Mouse (Mus musculus) left cerebral cortex, postnatal 4 days (tissue): ENCODE data around the gene Mroh8. TPM values are rescaled to one million over a fixed set of nuclear protein-coding genes. Genes with fewer than 3 reads are reported as not detected.
A peak's percentile ranks its signal among the peaks of the same experiment; 100 is the strongest.
"Not testable (repeated sequence)": the region's sequence is repeated elsewhere in the genome, so short reads cannot be mapped to it uniquely, and the experiment has no call there.

Experiments
- DNase-seq: peaks from one replicate; pipeline ENCODE4 v3.0.0-alpha.2; 2022
- intact Hi-C: fragments of 180-260 bp; cut with DNase I; formaldehyde crosslinking; loops from one replicate; pipeline ENCODE4 v1.15.1; 2025
- total RNA-seq, 2 experiments: library from RNA; stranded (reverse); gene quantifications; 2 replicates each; pipeline ENCODE4 v1.2.3; 2021

Mroh8 gene
- total RNA-seq, 2 experiments from 2014 or later, result 0.24 TPM; not detected in 1

DNA sequence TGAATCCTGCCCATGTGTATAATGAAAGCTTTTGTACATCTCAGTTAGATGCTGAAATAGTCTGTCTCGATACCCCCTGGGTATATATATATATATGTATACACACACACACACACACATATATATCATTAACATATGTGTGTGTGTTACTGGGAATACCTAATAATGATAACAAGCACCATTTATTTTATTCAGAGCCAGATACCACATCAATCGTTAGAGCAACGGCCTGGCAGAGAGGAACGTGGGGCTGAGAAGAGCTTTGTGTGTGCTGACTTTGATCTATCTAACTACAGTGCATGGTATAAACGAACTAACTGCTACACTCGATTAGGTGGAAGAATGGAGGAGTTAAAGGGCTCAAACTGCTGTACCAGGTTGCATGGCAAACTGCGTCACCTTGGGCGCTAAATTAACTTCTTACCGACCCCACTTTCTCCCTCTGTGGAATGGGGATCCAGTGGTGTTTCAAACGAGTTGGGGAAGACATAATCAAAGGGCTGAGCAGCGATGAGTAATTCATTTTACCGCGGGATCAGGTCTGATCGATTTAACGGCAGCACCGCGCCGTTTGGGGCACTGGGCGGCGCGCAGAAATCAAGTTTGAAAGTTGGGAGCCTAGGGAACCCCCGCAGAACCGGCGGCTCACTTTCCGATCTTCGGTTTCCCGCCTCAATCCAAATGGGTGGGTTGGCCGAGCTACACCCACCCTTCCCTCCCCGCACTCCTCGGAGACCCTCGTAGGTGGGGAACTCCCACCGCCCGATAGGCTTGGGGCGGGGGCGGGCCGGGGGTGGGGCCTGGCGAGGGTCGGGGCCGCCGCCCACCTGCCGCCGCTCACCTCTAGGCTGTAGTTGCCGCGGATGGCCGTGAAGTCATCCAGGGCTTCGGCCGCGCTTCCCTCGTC is 75.6 kb downstream of the Mroh8 start:
- no peak for DNase-seq
- intact Hi-C loops, result loop anchor here (5.0 kb wide), 2 partner anchors 74 to 369 kb away; partner anchors contain the start of genes Blcap, Mroh8 and Rpn2

DNA sequence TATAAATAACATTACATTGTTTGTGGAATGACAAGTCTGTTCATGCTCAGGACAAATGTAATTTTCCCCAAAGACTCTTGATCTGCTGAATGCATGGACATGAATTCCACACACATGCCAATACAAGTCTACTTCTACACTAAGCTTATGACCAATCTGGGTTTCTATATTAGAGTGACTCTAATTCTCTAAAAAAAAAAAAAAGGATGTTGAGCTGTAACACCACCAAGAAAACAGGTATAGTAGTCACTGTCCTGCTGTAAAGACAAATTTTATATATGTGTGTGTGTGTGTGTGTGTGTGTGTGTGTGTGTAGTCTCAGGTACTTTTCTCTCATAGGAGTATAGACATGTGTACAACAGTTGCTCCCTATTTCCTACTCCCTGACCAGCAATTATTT is 76.3 kb downstream of the Mroh8 start:
- intact Hi-C loops, result loop anchor here (5.0 kb wide), 2 partner anchors 74 to 369 kb away; partner anchors contain the start of genes Blcap, Mroh8 and Rpn2
- no peak for DNase-seq

DNA sequence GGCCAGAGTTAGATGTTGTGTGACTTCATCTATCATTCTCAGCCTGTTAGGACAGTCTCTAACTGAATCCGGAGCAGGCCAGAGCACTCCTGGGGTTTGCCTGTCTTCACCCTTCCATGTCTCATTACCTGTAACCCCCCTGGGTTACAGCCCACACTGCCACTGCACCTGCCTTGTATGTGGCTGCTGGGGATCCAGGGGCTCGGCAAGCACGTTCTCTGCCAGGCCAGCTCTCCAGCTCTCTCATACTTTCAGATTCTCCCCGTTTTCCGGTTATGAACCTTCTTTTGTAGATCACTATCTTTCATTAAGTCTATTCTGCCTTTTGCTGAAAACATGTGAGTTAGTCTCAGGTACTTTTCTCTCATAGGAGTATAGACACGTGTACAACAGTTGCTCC is 77.0 kb downstream of the Mroh8 start:
- no peak for DNase-seq
- intact Hi-C loops, result loop anchor here (5.0 kb wide), 2 partner anchors 75 to 370 kb away; partner anchors contain the start of genes Blcap, Mroh8 and Rpn2

DNA sequence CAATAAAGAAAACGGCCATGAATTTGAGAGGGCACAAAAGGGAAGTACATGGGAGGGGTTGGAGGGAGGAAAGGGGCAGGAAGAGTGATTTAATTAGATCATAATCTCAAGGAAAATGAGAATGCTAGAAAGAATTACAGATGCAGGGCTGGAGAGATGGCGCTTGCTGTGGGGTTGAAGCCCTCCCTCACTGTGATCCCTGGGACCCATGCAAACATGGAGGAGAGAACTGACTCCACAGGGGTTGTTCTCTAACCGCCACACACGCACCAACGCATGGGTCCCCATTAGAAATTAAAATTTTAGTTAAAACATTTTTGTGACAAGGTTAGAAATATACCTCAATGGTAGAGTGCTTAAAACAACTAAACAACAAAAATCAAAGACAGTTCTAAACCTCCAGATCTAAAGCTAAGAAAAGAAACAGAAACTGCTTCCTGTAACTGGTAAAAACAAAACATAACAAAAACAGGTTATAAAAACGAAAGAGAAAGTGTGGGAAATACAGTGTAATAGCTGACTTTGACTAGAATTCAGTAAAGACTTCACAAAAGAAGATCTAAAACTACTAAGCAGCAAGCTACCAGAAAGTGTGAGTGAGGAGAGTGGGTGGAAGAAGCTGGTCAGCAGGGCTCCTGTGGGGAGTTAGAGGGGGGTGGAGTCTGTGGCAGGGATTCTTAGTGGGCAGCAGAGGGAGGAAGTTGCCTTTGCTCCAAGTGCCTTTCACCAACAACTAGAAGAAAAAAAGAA is 78.1 kb downstream of the Mroh8 start:
- intact Hi-C loops, result loop anchor here (5.0 kb wide), 2 partner anchors 76 to 371 kb away; partner anchors contain the start of genes Blcap, Mroh8 and Rpn2
- no peak for DNase-seq

DNA sequence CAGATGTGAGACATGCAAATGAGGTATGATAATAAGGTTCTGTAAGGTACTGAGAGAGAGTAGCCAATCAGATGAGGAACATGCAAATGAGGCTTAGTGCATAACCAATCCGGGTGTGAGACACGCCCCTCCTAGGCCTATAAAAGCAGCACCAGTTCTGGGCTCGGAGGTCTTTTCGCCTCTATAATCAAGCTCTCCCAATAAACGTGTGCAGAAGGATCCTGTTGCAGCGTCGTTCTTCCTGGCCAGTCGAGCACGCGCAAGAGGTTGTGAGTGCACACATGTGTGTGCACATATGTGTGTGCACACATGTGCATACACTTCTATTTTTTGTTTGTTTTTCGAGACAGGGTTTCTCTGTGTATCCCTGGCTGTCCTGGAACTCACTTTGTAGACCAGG is 80.9 kb downstream of the Mroh8 start:
- DNase-seq, intact Hi-C loops: not testable (repeated sequence)

DNA sequence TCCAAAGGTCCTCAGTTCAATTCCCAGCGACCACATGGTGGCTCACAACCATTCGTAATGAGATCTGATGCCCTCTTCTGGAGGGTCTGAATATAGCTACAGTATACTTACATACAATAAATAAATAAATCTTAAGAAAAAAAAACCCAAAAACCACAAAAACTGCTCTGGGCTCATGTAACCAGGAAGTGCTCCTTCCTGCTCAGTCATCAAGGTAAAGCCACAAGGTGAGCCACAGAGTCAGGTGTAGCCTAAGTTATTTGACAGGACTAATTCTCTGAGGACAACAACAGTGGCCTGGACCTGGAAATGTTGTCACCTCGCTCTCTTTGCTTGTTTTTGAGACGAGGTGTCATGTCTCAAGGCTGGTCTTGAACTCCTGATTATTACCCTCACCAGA is 88.7 kb downstream of the Mroh8 start:
- intact Hi-C loops, result no loop called here

DNA sequence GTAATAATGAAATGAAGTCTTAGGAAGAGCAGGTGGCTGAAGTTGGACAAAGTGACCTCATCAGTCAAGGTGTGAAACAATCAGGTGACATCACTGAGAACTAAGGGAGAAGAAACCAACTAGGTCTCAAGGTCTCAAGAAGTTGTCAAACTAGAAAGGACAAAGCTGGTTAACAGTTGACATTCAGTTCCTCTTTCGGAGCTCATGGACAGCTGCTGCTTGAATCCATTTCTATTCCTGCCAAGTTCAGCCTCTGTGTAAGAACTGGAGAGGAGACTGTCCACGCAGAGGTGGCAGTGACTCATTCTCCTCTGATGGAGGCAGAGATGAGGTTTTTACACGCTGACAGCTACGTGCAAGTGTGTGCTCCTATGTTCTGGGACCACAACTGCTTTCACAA is 92.1 kb downstream of the Mroh8 start:
- DNase-seq, result no peak

More for the DNA sequence above, 88.7 kb downstream of the Mroh8 start:
- no peak for DNase-seq

DNA sequence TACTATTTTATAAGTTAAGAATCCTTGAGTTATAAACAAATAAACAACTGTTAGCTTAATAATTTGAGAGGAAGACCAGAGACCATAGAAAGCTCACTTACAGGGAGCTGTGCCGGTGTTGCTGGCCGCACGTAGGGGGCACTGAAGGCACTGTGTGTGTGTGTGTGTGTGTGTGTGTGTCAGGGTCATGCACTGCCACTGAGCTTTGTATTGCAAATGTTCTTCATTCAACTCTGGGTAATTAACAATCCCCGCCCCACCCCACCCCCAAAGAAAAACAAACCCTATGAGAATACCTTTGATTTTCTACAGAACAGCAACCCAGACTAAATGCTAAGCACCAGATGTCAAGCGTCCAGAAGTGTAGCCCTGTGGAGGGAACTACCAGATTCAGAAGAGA is 92.8 kb downstream of the Mroh8 start:
- DNase-seq, result no peak
- intact Hi-C loops, result no loop called here

More for the DNA sequence above, 92.1 kb downstream of the Mroh8 start:
- intact Hi-C loops, result no loop called here

DNA sequence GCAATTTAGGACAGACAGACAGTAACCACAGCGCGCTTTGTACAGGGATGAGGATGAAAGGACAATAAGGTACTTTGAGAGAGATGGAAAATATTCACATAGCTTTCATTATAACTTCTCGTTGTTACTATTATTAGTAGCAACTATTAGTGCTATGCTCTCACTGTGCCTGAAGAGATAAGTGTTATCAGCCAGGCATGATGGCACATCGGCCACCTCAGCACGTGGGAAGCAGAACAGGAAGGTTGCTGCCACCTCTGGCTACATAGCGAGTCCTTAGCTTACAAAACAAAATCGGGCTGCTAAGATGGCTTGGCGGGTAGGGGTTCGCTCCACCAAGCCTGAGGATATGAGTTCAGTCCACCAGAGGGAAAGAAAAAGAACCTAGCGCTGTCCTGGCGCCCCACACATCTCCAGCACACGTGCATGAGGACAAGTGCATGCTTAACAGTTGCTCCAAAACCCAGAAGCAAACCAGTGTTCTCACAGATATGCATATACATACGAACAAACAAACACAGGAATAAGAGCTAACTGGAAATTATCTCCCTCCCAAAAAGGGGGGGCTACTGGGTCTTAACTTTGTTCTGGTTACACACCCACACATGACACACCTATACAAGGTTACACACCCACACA is 94.2 kb downstream of the Mroh8 start:
- DNase-seq, result no peak
- intact Hi-C loops, result no loop called here

DNA sequence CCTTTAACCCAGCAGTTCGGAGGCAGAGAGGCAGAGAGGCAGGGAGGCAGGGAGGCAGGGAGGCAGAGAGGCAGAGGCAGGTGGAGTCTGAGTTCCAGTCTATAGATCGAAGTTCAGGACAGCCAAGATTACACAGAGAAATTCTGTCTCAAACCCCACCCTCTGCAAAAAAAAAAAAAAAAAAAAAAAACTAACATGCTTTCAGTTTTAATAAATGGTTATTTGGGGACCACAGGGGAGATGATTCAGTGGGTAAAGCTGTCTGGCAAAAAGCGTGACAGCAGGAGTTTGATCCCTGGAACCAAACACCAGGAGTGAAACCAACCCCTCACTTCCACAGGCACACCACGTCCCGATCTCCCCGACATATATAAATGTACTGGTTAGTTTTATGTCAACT is 101.2 kb downstream of the Mroh8 start:
- DNase-seq, result no peak
- intact Hi-C loops, result no loop called here

DNA sequence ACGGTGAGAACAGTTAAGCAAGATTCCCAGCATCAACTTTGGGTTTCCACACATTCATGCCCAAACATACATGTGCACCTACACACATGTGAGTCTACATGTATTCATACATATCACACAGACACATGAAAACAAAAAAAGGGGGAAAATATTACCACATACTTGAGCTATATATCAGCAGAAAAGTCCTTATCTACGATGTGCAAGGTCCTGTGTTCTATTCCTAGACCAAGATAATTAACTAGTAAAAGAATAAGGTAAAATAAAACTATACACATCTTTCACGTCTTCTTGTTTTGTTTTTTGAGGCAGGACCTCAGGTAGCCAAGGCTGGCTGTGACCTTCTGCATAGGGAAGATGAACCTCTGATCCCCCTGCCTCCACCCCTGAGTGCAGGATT is 103.1 kb downstream of the Mroh8 start:
- no peak for DNase-seq
- intact Hi-C loops, result no loop called here

DNA sequence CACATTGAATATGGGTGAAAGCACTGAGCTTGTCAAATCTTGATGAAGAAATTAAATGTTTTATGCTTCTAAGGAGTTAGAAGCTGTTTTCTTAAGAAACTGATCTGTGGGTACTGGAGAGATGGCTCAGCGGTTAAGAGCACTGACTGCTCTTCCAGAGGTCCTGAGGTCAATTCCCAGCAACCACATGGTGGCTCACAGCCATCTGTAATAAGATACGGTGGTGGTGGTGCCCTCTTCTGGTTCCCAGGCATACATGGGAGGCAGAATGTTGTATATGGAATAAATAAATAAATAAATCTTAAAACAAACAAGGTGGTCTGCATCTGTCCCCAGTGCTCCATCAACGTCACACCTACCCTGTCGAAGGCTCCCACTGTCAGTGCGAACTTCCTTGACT is 104.9 kb downstream of the Mroh8 start:
- intact Hi-C loops, result no loop called here
- no peak for DNase-seq

DNA sequence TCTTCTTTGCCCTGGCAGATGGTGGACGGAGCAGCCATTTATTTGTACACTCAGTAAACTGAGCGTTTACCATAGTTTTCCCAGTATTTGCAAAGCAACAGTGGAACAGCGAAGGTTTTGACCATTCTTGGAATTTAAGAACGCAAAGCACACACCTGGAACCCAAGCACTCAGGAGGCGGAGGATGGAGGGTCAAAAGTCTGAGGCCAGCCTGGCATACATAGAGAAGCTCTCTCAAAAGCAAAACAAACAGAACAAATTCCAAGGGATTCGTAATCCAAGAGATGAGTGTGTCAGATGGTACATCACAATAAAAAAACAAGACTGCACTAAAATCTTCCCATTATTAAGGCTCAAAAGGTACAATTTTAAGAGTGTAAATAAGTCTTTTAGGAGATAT is 105.8 kb downstream of the Mroh8 start:
- DNase-seq, result no peak
- intact Hi-C loops, result no loop called here

DNA sequence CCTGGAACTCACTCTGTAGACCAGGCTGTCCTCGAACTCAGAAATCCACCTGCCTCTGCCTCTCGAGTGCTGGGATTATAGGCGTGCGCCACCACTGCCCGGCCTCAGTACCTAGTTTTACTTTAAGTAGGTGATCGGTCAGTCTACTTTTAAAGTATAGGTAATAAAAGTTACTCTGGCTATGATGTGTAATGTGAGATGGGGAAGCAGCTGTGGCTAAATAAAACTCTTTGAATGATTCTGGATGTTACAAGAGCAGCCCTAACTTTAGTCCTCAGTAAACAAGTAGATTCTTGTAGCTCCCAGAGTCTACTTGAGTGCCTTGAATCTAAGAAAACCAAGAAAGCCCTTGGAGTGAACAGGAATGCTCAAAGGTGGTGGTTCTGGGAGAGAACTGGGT is 106.4 kb downstream of the Mroh8 start:
- intact Hi-C loops, result no loop called here
- no peak for DNase-seq

DNA sequence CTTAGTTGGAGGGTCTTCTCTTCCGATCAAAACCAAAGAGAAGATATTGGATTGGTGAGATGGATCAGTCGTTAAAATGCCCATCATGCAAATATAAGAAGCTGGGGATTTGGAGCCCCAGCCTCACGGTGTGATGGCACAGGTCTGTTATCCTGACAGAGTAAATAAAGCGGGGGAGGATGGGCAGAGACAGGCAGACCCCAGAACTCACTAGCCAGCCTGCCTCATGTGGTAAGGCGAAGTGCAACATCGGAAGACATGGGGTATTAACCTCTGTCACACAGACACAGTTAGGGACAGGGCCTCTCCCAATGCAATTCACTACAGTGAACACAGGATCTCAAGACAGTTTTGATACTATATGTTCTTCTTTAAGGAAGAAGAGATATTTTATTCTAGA is 108.7 kb downstream of the Mroh8 start:
- intact Hi-C loops, result no loop called here
- DNase-seq, result no peak

DNA sequence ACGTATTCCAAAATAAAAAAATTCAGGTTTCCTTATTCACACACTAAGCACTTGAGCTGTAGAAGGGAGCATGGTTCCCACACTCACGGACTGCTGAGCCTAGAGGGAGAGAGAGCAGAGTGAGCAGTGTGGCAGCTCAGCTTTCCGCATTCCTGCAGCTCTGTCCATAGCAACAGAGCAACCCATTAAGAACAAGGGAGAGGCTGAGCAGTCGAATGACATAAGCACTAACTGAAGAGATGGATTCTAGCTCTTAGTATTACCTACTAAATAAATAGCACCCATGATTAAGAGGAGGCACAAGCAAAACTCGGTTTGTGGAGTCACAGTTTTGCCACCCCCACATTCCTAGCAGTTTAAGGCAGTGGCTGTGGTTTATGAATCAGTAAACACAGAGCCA is 109.2 kb downstream of the Mroh8 start:
- intact Hi-C loops, result no loop called here
- DNase-seq, result peak; percentile 6

DNA sequence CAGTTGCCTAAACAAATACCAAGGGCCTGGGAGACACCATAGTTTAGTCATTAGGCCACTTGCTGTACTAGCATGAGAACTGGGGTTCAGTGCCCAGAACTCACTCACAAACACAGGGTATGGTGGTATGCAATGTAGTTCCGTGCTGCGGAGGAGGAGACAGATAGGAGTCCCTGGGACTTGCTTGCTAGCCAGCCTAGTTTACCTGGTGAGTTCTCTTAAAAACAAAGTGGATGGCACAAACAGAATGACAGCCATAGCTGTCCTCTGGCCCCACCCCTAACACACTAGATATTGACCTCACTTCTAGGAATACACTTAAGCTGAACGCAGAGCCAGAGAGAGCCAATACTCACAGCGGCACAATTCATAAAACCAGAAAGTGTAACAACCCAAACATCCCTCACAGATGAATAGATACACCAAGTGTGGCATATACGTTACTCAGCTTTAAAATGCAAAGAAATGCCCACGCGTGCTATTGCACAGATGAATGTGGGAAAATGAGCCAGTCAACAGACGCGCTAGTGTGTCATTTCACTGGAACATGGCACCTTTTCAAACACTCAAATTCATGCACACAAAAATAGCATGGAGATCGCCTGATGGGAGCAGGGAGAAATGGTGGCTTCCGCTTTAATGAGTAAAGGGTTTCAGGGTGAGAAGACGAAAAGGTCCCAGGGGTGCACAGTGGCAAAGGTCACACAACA is 112.8 kb downstream of the Mroh8 start:
- intact Hi-C loops, result no loop called here
- no peak for DNase-seq

DNA sequence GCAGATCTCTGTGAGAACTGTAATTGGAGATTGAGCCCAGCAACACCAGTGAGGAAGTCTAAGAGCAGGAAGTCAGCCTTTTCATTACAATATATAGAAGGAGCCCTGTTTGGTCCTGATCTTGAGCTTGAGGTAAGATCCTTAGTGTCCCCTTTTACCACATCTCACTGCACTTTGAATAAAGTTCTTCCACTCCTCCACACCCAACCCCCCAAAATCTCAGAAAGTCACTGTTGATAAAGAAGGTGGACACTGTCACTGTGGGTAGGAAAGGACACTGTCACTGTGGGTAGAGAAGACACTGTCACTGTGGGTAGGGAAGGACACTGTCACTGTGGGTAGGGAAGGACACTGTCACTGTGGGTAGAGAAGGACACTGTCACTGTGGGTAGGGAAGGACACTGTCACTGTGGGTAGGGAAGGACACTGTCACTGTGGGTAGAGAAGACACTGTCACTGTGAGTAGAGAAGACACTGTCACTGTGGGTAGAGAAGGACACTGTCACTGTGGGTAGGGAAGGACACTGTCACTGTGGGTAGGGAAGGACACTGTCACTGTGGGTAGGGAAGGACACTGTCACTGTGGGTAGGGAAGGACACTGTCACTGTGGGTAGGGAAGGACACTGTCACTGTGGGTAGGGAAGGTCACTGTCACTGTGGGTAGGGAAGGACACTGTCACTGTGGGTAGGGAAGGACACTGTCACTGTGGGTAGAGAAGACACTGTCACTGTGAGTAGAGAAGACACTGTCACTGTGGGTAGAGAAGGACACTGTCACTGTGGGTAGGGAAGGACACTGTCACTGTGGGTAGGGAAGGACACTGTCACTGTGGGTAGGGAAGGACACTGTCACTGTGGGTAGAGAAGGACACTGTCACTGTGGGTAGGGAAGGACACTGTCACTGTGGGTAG is 113.8 kb downstream of the Mroh8 start:
- DNase-seq, intact Hi-C loops: not testable (repeated sequence)

DNA sequence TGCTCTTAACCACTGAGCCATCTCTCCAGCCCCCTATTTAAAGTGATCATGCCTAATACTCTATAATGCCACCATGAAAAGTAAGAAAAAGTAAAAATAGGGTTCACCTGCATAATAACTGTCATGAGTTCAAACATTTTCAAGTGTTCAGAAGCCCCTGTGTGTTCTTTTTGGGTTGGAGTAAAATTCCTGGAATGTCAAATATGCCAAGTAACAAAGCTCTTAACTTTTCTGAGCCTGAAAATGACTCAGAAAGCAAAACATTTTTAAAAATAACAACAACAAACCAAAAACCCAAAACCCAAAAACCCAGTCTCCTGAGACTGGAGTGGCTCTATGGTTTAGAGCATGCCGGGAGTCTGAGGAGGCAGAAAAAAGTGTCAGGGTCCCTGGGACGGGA is 115.2 kb downstream of the Mroh8 start:
- intact Hi-C loops, result no loop called here
- no peak for DNase-seq
